Mouse (Mus musculus): ENCODE data around the gene Sec14l2.

Gene Sec14l2

DNA sequence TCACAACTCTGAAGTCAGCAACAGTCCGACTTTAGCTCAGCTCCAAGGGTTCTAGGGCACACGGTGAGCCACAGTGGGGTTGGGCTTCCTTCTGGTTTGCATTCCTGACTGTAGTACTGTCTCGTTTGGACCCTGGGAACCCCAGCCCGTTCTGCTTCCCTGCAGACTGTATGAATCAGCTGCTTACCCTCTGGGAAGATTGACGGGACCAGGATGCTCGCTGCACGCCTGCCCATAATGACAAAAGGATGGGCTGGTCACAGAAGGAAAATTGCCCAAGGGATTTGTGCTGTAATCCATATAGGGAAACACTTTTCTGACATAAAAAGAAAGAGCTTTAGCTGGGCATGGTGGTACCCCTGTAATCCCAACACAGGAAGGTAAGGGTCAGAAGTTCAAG is 24.4 kb downstream of the Sec14l2 start:
- DNase-seq (ENCODE audit: low spot score) = no peak

DNA sequence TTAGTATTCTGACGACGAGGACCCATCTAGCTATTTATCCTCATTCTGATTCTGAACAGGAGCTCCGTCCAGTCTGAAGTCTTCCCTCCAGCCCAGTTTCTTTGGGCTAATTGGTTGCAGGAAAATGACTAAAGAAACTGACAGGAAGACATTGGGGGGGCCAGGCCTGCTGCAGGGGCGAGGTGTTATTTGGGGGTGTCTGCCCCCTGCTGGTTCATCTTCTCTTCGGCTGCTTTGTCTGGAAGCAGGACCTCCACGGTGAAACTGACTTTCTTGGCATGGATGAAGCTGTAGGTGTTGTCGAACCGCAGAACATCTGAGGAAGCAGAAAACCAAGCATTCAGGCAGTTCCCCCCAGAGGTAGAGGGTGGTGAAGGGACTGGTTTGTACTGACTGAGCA is 25.1 kb downstream of the Sec14l2 start:
- DNase-seq (ENCODE audit: low spot score) = no peak

DNA sequence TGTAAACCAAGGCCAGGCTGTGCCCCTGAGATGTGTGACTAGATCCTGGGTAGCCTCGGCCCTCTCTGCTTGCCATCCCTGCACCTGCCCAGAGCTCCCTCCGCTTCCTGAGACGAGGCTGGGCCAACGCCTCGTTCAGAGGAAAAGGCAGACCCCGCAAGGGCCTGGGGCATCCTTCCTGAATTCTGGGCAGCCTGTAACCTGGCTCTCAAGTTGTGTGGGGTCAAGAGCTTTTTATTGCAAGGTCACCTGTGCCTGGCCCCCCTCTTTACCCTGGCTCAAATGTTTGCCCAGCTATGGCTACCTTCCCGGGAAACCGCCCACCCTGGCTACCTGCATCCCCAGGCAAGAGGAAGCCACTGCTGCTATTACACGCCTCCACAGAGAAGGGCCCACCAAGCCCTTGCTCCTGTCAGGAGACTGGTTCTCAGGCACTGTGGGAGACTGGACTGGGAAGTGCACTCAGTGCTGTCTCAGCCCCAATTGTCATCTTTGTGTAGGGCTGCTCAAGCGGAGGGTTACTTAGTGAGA is 26.1 kb downstream of the Sec14l2 start:
- DNase-seq (ENCODE audit: low spot score) = peak; percentile 11

DNA sequence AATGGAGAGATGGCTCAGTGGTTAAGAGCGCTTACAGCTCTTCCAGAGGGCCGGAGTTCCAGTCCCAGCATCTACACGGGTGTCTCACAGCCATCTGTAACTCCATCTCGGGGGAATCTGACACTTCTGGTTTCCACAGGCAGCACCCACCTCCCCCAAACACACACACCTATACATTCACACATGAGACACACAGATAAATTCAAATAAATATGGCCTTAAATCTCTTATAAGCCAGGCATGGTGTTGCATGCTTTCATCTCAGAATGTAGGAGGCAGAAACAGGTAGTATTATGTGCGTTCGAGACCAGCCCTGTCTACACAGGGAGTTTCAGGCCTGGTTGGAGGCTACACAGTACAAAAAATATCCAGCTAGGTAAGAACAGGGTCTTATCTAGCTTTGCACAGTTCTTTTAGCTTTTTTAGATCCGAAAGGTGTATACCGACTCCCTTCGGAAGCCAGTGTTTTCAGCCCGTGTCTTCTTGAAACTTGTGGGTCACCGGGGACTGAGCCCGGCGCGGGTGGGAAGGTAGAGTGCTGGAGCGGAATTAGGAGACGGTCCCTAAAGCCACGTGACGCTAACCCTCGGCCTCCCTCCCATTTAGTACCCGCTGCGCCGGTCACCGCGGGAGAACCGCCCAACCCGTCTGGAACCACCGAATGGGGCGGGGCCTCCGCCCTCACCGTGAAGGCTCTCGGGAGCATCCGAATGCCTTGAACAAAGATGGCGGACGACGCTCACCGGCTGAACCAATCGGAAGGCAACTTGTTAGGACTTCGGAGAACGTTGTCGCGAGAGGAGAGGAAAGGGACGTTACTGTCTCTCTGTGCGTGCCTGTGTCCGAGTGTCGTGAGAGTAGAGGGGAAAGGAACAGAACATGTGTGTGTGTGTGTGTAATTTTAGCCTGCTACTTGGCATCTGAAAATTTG is 26.9 kb downstream of the Sec14l2 start:
- DNase-seq (ENCODE audit: low spot score) = peak; percentile 99

- DNase-seq (ENCODE audit: low spot score) = peak; percentile 41
Measured at GRCm38 (mm10) chr11:4095171-4096053, 27.8 kb downstream of the Sec14l2 start, which contains the start of gene Mtfp1. TSS of gene Mtfp1 (minus strand) at chr11:4095445.

DNA sequence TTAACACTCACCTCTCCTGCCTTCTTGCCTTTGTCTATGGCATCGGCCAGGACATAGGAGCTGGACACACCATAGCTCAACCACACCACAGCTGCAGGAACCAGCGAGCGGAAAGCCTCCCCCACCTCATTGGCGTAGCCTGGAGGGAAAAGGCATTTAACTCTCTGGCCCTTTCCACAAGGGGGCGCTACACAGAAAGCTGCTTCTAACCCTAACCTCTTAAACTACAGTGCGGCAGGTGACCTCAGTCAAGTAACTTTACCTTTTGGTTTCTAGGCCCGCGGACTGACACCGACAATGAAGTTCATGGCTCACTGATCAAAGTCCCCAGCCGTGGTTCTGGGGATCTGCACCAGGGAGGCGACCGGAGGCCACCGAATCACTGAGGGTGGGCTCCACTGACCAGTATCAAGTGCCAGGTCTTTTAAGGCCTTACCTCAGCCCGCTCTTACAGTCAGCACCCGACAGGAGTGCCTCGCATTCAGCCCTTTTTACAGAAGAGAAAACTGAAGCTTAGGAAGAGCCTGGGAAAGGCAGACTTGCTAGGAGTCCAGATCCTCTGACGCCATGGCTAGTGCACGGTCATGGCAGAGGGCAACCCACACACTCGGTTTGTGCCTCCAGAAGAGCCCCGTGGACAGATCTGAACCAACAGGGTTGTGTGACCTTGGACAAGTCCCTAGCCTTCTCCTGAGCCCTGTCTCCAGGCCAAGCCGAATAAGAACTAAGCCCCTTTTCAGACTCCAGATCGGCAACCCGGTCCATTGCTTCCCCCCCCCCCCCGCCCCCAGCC is 28.6 kb downstream of the Sec14l2 start:
- DNase-seq (ENCODE audit: low spot score) = peak; percentile 69

DNA sequence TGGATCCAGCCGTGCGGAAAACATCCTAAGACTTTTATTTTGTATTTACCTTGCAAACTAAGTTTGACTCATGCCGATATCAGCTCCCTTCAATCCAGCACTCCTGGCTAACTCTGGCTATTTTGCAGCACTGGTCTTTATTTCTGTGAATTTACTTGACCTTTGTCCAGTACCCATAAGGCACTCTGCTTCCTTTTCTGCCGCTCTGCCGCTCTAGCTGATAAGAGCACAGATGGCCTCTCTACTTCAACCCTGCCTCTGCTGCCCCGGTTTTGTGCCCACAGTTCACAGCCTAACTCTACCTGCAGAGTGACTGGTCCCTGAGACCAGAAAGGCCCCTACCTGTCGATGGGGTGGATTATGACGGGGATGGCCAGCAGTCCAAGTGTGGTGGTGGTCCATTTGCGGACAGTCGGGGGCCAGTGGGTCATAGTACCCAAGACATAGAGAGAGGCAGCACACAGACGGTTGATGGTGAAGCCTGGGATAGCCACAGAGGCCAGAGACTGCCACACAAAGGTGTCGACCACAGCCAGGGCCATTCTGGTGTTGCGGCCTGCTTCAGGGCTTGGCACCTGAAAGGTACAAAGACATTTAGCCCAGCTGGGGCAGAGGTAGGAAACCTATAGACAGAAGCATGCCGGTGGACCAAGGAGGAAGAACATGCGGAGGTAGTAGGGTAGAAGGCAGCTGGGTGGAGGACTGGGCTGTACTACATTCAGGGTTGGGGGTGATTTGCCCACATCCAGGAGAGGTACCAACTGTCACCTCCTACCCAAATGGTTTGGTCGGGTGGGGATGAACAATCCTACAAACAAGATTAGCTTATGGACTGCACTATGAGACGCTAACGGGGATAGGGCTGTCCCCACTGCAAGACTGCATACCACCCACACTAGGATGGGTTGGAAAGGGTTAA is 29.5 kb downstream of the Sec14l2 start:
- DNase-seq (ENCODE audit: low spot score) = no peak

GRCm38 (mm10) chr11:4087267-4087666 is 35.9 kb downstream of the Sec14l2 start:
- DNase-seq (ENCODE audit: low spot score) = no peak

- no peak for DNase-seq (ENCODE audit: low spot score)
Measured at GRCm38 (mm10) chr11:4086246-4086645, 37.0 kb downstream of the Sec14l2 start.

DNA sequence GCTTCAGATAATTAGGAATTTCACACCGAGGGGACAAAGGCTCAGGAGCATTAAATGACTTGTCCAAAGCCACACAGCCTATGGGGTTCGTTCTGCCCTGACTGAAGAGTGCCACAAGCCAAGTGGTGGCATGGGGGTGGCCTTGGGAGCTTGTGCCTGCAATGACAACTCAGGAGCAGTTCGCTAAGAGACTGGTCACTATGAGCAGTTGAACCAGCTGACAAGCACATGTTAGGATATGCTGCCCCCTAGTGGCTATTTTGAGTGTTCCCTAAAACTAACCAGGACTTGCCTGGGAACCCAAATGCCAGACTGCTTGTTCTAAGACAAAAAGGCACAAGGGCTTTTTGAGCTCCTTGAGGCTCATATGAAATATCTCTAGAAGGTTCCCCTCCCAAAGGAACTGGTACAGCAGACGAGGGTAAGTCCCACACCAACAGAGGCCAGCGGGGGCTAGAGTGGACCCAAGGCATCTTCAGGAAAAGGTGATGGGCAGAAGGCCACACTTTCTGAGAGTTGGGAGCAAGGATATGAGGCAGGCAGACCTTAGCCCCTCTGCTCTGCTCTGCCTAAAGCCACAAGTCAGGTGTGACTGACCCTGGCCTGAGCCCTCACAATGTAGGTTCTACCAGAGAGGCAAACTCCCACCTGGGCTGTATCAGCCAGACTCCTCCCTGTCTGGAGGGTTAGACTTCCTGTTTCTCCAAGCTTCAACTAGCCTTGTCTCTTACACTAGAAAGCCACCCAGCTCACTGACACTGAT is 39.7 kb downstream of the Sec14l2 start:
- DNase-seq (ENCODE audit: low spot score) = peak; percentile 53

GRCm38 (mm10) chr11:4080219-4080618 is 43.0 kb downstream of the Sec14l2 start:
- peak; percentile 65 for DNase-seq (ENCODE audit: low spot score)

DNA sequence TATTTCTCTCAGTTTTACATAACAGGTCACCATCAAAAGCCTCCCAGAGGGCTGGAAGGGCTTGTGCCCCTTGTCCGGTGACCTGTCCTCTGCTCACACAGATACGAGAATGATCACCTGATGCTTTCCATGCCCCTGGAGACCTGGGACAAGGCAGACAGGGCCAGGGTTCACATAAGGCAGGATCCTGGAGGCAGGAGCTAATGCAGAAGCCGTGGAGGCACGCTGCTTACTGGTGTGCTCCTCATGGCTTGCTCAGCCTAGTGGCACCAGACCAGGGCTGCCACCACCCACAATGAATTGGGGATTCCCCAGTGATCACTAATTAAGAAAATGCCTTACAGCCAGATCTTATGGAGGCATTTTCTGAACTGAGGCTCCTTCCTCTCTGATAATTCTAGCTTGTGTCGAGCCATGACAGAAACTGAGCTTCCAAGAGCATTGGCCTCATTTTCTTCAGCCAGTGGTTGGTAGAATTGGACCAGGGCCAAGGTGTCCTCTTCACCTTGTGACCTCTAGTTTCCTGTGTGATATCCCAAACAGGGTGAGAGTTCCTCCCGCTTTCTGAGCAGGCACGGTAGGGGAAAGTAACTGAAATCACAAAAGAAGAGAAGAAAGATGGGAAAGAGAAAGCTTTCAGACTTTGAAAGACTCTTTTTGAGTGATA is 44.8 kb downstream of the Sec14l2 start:
- no peak for DNase-seq (ENCODE audit: low spot score)

DNA sequence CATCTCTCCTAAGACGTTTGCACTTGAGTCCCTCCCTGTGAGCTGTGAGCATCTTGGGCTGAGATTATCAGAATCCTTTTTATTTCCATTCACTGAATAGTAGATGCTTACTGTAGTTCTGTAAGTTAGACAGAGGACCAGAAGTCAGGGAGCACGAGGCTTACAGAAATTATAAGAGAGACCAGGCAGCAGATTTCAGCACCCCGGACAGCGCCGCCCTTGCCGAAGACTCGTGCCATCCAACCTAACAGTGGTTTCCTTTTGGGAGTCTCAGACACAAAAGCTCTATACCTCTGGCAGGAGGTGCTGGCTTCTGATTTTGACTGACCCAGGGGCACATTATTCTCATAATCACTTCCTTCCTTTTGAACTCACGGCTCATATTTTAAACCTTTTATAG is 46.6 kb downstream of the Sec14l2 start:
- DNase-seq (ENCODE audit: low spot score) = peak; percentile 46

DNA sequence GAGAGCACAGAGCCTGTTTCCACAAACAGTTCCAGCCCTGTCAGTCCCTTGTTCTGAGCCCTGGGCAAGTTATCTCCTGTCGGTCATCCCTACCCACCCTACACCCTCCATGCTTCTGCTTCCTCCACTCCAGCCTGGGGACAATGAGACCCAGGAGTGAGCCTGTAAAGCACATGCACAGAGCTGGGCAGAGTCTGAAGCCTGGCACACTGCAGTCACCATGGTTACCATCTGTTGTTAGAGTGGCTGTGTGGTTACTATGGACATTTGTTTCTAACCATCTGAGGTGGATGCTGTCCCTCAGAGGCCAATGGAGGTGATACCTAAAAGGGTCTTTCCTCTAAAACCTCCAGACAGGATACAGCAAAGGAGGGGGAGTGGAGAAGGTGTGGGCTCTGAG is 53.6 kb downstream of the Sec14l2 start:
- DNase-seq (ENCODE audit: low spot score) = no peak

DNA sequence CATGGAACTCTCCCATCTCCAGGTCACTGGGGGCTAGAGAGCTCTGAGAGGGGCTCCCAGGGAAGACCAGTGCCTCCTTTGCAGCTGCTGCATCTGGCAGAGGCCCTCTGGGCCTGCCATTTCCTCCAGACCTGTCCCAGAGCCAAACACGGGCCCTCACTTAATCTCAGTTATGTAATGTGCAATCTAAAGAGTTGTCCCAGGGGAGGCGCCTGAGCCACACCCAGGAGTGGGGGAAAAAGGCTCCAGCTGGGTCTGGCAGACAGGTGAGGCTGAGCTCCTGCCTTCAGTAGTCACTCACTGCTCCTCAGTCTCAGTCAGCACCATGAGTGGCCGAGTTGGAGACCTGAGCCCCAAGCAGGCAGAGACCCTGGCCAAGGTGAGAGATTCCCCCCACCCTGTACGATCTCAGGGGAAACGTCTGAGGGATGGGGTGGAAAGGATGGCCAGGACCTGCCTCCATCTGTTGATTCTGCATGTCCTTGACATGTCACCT is 58.5 kb downstream of the Sec14l2 start, which contains the start of gene Sec14l3:
Sec14l3 (plus strand) TSS at position 215 of the 496 bp plus-strand sequence.
- no peak for DNase-seq (ENCODE audit: low spot score)

DNA sequence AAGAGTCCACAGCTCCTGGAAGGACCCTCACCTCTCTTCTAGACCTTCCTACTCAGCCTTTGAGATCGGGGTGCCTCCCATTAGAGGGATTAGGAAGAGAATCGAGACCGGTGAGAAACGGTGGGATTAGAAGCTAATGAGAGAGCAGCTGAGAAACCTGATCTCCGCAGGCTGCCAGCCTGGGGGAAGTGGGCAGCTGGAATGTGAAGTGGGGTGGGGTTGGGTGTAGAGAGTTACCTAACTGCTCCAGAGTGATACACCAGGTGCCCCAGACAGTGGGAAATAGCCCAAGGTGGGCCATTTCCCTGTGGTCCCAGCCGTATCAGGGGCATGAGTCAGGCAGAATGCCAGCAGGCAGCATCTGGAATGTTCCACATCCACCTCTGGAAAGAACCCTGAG is 60.2 kb downstream of the Sec14l2 start:
- no peak for DNase-seq (ENCODE audit: low spot score)

DNA sequence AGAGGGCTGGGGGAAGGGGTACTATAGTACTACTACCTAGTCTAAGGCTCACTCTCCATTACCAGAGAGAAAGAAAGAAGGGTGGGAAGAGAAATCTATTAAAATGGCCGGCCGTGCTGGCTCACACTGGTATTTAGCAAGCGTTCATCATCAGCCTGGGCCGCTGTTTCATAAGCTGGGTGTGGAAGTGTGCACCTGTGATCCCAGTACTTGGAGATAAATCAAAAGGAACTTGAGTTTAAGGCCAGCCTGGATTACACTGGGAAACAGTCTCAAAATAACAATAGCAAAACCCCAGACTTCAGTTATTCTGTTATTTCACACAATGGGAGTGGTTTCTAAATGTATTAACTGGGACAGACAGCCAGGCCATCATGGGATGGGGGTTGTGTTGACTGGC is 60.7 kb downstream of the Sec14l2 start:
- DNase-seq (ENCODE audit: low spot score) = no peak

DNA sequence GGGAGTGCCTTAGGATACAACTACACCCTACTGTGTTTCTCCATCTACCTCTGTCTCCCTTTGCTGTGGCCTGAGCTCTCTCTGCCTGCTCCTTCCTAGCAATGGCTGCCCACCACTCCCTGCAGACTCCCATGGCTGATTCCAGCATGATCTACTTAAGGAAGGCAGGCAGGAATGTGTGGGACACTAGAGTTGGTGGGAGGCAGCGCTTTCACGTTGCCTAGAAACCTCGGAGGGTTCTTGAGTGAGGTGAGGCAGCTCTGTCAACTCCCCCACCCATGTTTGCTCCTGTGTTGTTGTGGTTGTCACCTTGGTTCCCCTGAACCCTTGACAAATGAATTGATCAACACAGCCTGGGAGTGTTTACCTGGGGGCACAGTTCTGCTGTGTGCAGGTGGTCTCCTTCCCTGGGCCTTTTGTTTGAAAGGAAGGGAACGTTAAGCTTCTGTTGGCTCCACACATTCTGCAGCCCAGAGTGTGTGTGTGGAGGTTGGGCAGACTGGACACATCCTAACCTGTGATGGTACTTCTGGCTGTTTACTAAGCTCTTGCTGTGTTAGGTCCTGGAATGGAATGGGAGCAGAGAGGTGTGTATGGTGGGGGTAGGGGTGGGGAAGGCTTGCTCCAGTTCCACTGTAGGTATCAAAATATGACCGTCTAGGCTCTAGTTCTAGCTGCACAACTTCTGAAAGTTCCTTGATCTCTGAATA is 62.2 kb downstream of the Sec14l2 start:
- no peak for DNase-seq (ENCODE audit: low spot score)
